Mouse (Mus musculus) leukemia stem cell, adult 10-12 weeks (primary cell): ENCODE measurements around the gene Rhox2e. TPM values are rescaled to one million over a fixed set of nuclear protein-coding genes. Genes with fewer than 3 reads are reported as not detected.

ENCODE experiments used
- polyA plus RNA-seq: library from polyadenylated mRNA; stranded (reverse); fragments of >175 nt; gene quantifications from 2 replicates; pipeline ENCODE4 v1.2.3, GENCODE M21; 2012; ENCODE audit warnings: low replicate concordance

Gene Rhox2e
- polyA plus RNA-seq, result not detected in 2 replicates

GRCm38 (mm10) chrX:37530152-37530551 lies at the start of gene Rhox2e:
TSS of gene Rhox2e (plus strand) at chrX:37530452.

DNA sequence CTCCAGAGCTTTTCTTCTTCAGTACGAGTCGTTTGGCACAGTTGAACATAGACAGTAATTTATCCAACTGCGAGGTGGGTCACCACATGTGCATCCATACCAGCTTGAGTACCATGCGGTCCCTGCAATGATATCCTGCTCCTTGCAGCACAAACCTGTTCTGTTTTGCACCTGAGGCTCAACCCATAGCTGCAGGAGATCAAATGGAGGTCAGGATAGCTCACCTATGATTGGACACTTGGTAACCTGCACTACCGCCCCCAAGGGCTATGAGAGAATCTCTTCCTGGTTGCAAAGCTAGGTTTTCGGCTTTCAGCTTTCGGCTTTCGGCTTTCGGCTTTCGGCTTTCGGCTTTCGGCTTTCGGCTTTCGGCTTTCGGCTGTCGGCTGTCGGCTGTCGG lies 16.2 kb upstream of the Rhox2e start, which contains the start of gene Rhox4d:
TSS of gene Rhox4d (plus strand) at position 301 of the 400 bp plus-strand sequence.

DNA sequence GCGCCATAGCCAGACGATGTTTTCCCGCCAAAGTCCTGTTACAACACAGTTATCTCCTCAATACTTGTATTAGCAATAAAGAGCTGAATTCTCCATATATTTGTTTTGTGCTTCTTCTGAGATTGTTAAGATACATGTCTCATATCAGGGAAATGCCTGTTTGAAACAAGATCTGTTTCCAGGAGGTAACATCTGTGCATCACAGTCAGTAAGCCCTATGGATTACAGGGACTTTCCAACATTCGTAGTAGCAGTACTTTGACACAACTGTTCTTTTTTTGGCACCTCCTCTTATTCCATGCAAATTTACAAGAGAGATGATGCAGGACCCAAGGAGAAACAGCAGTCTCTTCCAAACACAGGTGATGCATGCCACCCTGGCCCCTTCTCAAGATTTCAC lies 11.5 kb downstream of the Rhox2e start, which contains the start of gene Rhox3e:
TSS of gene Rhox3e (plus strand) at position 301 of the 400 bp plus-strand sequence.

GRCm38 (mm10) chrX:37557112-37557511 lies 26.9 kb downstream of the Rhox2e start, which contains the start of gene Rhox4e:
TSS of gene Rhox4e (plus strand) at chrX:37557412.

GRCm38 (mm10) chrX:37571105-37571504 lies 40.9 kb downstream of the Rhox2e start, which contains the start of gene Rhox2f:
TSS of gene Rhox2f (plus strand) at chrX:37571405.

DNA sequence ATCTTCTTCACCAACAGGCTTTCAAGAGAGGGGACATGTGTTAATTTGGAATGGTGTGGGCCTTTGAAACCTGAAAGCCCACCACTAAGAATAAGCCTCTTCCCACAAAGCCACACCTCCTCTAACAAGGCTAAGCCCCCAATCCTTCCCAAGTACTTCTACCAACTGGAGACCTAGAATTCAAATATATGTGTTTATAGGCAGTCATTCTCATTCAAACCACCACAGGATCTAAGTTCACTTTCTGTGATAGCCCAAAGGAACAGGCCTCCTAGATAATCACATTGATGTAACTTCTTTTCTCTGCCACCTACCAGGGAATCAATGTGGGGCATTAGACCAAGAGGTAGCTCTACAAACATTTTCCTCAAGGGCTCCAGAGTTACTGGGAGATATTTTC lies 50.4 kb downstream of the Rhox2e start, which contains the start of gene Rhox3f:
TSS of gene Rhox3f (plus strand) at position 301 of the 400 bp plus-strand sequence.

Other genes with a start within 250 kb of the Rhox2e start
- gene Rhox3a2, start 150.4 kb upstream of the Rhox2e start, polyA plus RNA-seq, result not detected in 2 replicates
- not detected in 2 replicates for gene Rhox4a2, start 139.6 kb upstream of the Rhox2e start, polyA plus RNA-seq
- gene Rhox2b, start 118.4 kb upstream of the Rhox2e start, polyA plus RNA-seq, result not detected in 2 replicates
- not detected in 2 replicates for gene Rhox4b, start 98.0 kb upstream of the Rhox2e start, polyA plus RNA-seq
- gene Rhox2c, start 76.8 kb upstream of the Rhox2e start, polyA plus RNA-seq, result not detected in 2 replicates
- gene Rhox3c, start 71.9 kb upstream of the Rhox2e start, polyA plus RNA-seq, result not detected in 2 replicates
- not detected in 2 replicates for gene Rhox4c, start 50.1 kb upstream of the Rhox2e start, polyA plus RNA-seq
- gene Rhox2d, start 37.0 kb upstream of the Rhox2e start, polyA plus RNA-seq, result not detected in 2 replicates
- gene Rhox4d, start 16.1 kb upstream of the Rhox2e start, polyA plus RNA-seq, result not detected in 2 replicates
- gene Rhox3e, start 11.6 kb downstream of the Rhox2e start, polyA plus RNA-seq, result not detected in 2 replicates
- not detected in 2 replicates for gene Rhox4e, start 27.0 kb downstream of the Rhox2e start, polyA plus RNA-seq
- gene Rhox2f, start 41.0 kb downstream of the Rhox2e start, polyA plus RNA-seq, result not detected in 2 replicates
- not detected in 2 replicates for gene Rhox3f, start 50.5 kb downstream of the Rhox2e start, polyA plus RNA-seq
- gene Rhox4f, start 77.3 kb downstream of the Rhox2e start, polyA plus RNA-seq, result not detected in 2 replicates
- gene Rhox3g, start 98.2 kb downstream of the Rhox2e start, polyA plus RNA-seq, result not detected in 2 replicates
- gene Rhox2g, start 113.0 kb downstream of the Rhox2e start, polyA plus RNA-seq, result not detected in 2 replicates
- not detected in 2 replicates for gene Rhox4g, start 120.9 kb downstream of the Rhox2e start, polyA plus RNA-seq
- gene Rhox3h, start 138.3 kb downstream of the Rhox2e start, polyA plus RNA-seq, result not detected in 2 replicates
- gene Rhox2h, start 142.8 kb downstream of the Rhox2e start, polyA plus RNA-seq, result not detected in 2 replicates